Mouse (Mus musculus): ENCODE measurements around the gene Cast. TPM values are rescaled to one million over a fixed set of nuclear protein-coding genes. Genes with fewer than 3 reads are reported as not detected.
A peak's percentile ranks its signal among the peaks of the same experiment; 100 is the strongest.

The Cast gene
- total RNA-seq, 1 experiment: 21.2 TPM

DNA sequence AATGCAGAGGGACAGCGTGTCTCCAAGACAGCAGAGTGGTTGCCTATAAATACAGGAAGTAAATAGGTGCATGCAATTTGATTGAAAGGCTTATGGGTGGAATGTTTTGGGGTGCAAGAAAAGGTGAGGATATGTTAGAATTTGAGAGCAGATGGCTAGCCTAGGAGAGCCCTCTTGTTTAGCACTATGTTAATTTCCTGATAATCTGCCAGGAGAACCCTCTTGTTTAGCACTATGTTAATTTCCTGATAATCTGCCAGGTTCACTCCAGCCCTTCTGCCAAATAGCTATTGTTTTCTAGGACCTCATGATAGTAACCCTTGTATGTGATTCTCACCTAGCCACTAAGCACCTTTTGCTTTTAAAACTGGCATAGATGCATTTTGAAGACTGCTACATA, 25.9 kb upstream of the Cast start:
- Histone ChIP-seq H3K4me3 (ENCODE audit: insufficient read depth in 1 of 2, low read depth in 1 of 2, low read length in 2 of 2, poor library complexity in 1 of 2, severe bottlenecking in 1 of 2) (no peak overlapping the region), H3K4me1 (ENCODE audit: control insufficient read depth in 2 of 2, insufficient read depth in 2 of 2, low read length in 2 of 2, poor library complexity in 1 of 2) (no peaks in the 10 kb centered on the region), H3K27ac (ENCODE audit: insufficient read depth, low read depth, low read length, poor library complexity, severe bottlenecking) (no peak overlapping the region), H3K9ac (ENCODE audit: insufficient read depth, low read depth, low read length, poor library complexity, severe bottlenecking) (no peak overlapping the region), H3K9me3 (ENCODE audit: control insufficient read depth, insufficient read depth, low read depth, low read length) (no peaks in the 10 kb centered on the region), H3K36me3 (ENCODE audit: control insufficient read depth, insufficient read depth, low read length, poor library complexity, severe bottlenecking) (no peaks in the 10 kb centered on the region)
- DNase-seq (ENCODE audit: low read depth, low spot score): no peak
- in situ Hi-C loops (cut with MboI; ENCODE audit: low sequenced_read_pairs in 2 of 2, unreplicated experiment in 2 of 2): no loop called here
- no peak for TF ChIP-seq CHD2 (IDR thresholded peaks at IDR 0.05; ENCODE audit: low read depth, low read length)
- TF ChIP-seq HCFC1 (IDR thresholded peaks at IDR 0.05; ENCODE audit: borderline replicate concordance, insufficient read depth, low read length): no peak
- TF ChIP-seq MAFK (IDR thresholded peaks at IDR 0.05; ENCODE audit: insufficient read depth, low read depth, low read length): no peak
- TF ChIP-seq ZC3H11A (IDR thresholded peaks at IDR 0.05; ENCODE audit: borderline replicate concordance, low read depth, low read length): no peak
- no peak for TF ChIP-seq ZNF384 (IDR thresholded peaks at IDR 0.05; ENCODE audit: low read depth, low read length)

DNA sequence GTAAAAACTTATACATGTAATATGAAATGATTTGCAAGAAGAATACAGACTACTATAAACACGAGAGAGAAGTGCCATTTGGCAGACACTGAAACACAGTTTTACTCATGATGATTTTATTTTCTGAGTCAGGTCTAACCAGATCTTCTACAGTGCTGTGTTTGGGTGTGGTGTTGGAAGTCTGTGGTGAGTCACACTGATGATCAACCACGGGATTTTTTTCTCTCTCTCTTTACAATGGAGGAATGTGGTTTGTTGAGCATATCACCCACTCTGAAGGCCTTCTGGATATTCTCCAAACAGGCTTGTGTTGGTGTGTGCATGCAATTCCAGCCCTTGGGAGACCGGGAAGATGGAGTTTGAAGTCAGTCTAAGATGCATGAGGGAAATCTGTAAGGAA, 13.5 kb upstream of the Cast start:
- Histone ChIP-seq H3K9me3 (ENCODE audit: control insufficient read depth, insufficient read depth, low read depth, low read length) (no peaks in the 10 kb centered on the region), H3K4me1 (ENCODE audit: control insufficient read depth in 2 of 2, insufficient read depth in 2 of 2, low read length in 2 of 2, poor library complexity in 1 of 2) (no peaks in the 10 kb centered on the region), H3K9ac (ENCODE audit: insufficient read depth, low read depth, low read length, poor library complexity, severe bottlenecking) (no peak overlapping the region), H3K36me3 (ENCODE audit: control insufficient read depth, insufficient read depth, low read length, poor library complexity, severe bottlenecking) (no peaks in the 10 kb centered on the region), H3K27ac (ENCODE audit: insufficient read depth, low read depth, low read length, poor library complexity, severe bottlenecking) (no peak overlapping the region), H3K4me3 (ENCODE audit: insufficient read depth in 1 of 2, low read depth in 1 of 2, low read length in 2 of 2, poor library complexity in 1 of 2, severe bottlenecking in 1 of 2) (no peak overlapping the region)
- in situ Hi-C loops (cut with MboI; ENCODE audit: low sequenced_read_pairs in 2 of 2, unreplicated experiment in 2 of 2): no loop called here
- TF ChIP-seq ZNF384 (IDR thresholded peaks at IDR 0.05; ENCODE audit: low read depth, low read length) (no peak), HCFC1 (IDR thresholded peaks at IDR 0.05; ENCODE audit: borderline replicate concordance, insufficient read depth, low read length) (no peak), MAFK (IDR thresholded peaks at IDR 0.05; ENCODE audit: insufficient read depth, low read depth, low read length) (no peak), ZC3H11A (IDR thresholded peaks at IDR 0.05; ENCODE audit: borderline replicate concordance, low read depth, low read length) (no peak), CHD2 (IDR thresholded peaks at IDR 0.05; ENCODE audit: low read depth, low read length) (no peak)
- no peak for DNase-seq (ENCODE audit: low read depth, low spot score)

DNA sequence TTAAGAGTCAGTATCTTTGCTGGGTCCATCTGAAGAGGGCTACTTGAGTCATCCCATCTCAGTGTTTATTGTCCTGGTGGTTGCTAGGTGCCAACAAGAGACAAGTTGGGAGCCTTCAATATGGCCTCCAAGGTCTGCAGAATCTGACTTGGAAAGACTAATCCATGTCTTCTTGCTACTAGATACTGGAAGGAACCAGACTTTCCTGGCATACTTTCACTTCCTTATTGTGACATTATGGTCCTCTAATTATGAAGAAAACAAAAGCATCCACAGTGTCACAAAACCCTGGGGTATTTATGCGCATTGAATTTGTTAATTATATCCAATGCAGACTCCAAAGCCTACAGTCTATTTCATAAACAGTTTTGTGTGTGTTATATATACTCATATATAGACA, 7.1 kb upstream of the Cast start:
- TF ChIP-seq CHD2 (IDR thresholded peaks at IDR 0.05; ENCODE audit: low read depth, low read length): no peak
- TF ChIP-seq MAFK (IDR thresholded peaks at IDR 0.05; ENCODE audit: insufficient read depth, low read depth, low read length): no peak
- no peak for TF ChIP-seq ZNF384 (IDR thresholded peaks at IDR 0.05; ENCODE audit: low read depth, low read length)
- TF ChIP-seq ZC3H11A (IDR thresholded peaks at IDR 0.05; ENCODE audit: borderline replicate concordance, low read depth, low read length): no peak
- no peak for TF ChIP-seq HCFC1 (IDR thresholded peaks at IDR 0.05; ENCODE audit: borderline replicate concordance, insufficient read depth, low read length)
- H3K4me1 ChIP-seq (ENCODE audit: control insufficient read depth in 2 of 2, insufficient read depth in 2 of 2, low read length in 2 of 2, poor library complexity in 1 of 2): no peaks in the 10 kb centered on the region
- H3K9ac ChIP-seq (ENCODE audit: insufficient read depth, low read depth, low read length, poor library complexity, severe bottlenecking): no peak overlapping the region
- H3K36me3 ChIP-seq (ENCODE audit: control insufficient read depth, insufficient read depth, low read length, poor library complexity, severe bottlenecking): no peaks in the 10 kb centered on the region
- no peaks in the 10 kb centered on the region for H3K9me3 ChIP-seq (ENCODE audit: control insufficient read depth, insufficient read depth, low read depth, low read length)
- no peak for DNase-seq (ENCODE audit: low read depth, low spot score)
- H3K27ac ChIP-seq (ENCODE audit: insufficient read depth, low read depth, low read length, poor library complexity, severe bottlenecking): no peak overlapping the region
- in situ Hi-C loops (cut with MboI; ENCODE audit: low sequenced_read_pairs in 2 of 2, unreplicated experiment in 2 of 2): no loop called here
- no peak overlapping the region for H3K4me3 ChIP-seq (ENCODE audit: insufficient read depth in 1 of 2, low read depth in 1 of 2, low read length in 2 of 2, poor library complexity in 1 of 2, severe bottlenecking in 1 of 2)

DNA sequence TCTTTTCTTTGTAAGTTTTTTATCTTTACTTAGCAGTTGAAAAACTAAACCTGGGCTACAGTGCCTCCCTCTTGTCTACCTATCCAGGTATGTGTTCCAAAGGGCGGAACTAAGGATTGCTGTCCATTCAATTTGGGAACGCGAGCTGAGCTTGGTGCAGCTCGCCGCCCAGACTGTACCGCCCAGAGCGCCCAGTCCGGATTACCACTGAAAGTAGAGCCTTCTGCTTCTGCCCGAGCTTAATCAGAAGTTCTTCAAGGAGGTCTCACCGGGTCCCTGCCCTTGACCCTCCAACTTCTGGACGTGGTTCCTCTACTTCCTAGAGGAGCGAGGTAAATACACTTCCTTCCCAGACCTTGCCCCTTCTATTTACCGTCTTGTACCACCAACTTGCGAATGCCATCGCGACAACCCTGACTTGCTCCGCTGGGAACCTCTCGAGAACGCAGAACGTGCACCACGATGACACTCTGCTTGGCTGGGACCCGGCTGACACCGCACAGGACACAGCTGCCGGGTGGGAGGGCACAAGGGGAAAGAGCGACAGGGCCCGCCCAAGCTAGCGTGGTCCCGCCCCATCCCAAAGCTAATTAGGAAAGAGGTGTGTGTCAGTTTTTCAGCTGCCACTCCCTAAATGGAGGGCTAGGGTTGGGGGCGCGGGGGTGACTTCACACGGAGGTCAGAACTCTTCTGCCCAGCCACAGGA, 1.0 kb downstream of the Cast start:
- TF ChIP-seq ZNF384 (IDR thresholded peaks at IDR 0.05; ENCODE audit: low read depth, low read length) (no peak), ZC3H11A (IDR thresholded peaks at IDR 0.05; ENCODE audit: borderline replicate concordance, low read depth, low read length) (no peak), HCFC1 (IDR thresholded peaks at IDR 0.05; ENCODE audit: borderline replicate concordance, insufficient read depth, low read length) (no peak), MAFK (IDR thresholded peaks at IDR 0.05; ENCODE audit: insufficient read depth, low read depth, low read length) (no peak), CHD2 (IDR thresholded peaks at IDR 0.05; ENCODE audit: low read depth, low read length) (no peak)
- Histone ChIP-seq H3K4me3 (ENCODE audit: insufficient read depth in 1 of 2, low read depth in 1 of 2, low read length in 2 of 2, poor library complexity in 1 of 2, severe bottlenecking in 1 of 2) (peak overlapping the region; percentile 63 to 75), H3K9me3 (ENCODE audit: control insufficient read depth, insufficient read depth, low read depth, low read length) (no peaks in the 10 kb centered on the region), H3K9ac (ENCODE audit: insufficient read depth, low read depth, low read length, poor library complexity, severe bottlenecking) (peak overlapping the region; percentile 28), H3K4me1 (ENCODE audit: control insufficient read depth in 2 of 2, insufficient read depth in 2 of 2, low read length in 2 of 2, poor library complexity in 1 of 2) (no peaks in the 10 kb centered on the region), H3K36me3 (ENCODE audit: control insufficient read depth, insufficient read depth, low read length, poor library complexity, severe bottlenecking) (no peaks in the 10 kb centered on the region), H3K27ac (ENCODE audit: insufficient read depth, low read depth, low read length, poor library complexity, severe bottlenecking) (no peak overlapping the region)
- in situ Hi-C loops (cut with MboI; ENCODE audit: low sequenced_read_pairs in 2 of 2, unreplicated experiment in 2 of 2): no loop called here
- DNase-seq (ENCODE audit: low read depth, low spot score): peak; percentile 72
